Mouse (Mus musculus) midbrain, embryonic 16.5 days (tissue): ENCODE measurements around the gene Tdp1. TPM values are rescaled to one million over a fixed set of nuclear protein-coding genes. Genes with fewer than 3 reads are reported as not detected.

Source experiments
- ATAC-seq: fragments of 200-750 bp; cut with Nextera tagmentation; 2 replicates; pipeline ENCODE4 v1.8.0; 2017; ENCODE audit warnings: moderate TSS enrichment
- H3K27ac ChIP-seq: fragments of 300-500 bp; sonication (generic); 2 replicates; pipeline ENCODE4 v1.5.1; 2014; ENCODE audit warnings: mild to moderate bottlenecking, low read length, mixed read lengths
- H3K27me3 ChIP-seq: fragments of 300-500 bp; sonication (generic); 2 replicates; pipeline ENCODE4 v1.6.1; 2014; ENCODE audit warnings: low read depth, low read length, mixed read lengths; ENCODE audit not compliant: control insufficient read depth, insufficient read depth
- H3K36me3 ChIP-seq: fragments of 300-500 bp; sonication (generic); 2 replicates; pipeline ENCODE4 v1.6.1; 2014; ENCODE audit warnings: mild to moderate bottlenecking, low read length, moderate library complexity, mixed read lengths; ENCODE audit not compliant: control insufficient read depth, insufficient read depth
- H3K4me1 ChIP-seq: fragments of 300-500 bp; sonication (generic); 2 replicates; pipeline ENCODE4 v1.6.1; 2014; ENCODE audit warnings: mild to moderate bottlenecking, low read length, mixed read lengths; ENCODE audit not compliant: control insufficient read depth, insufficient read depth
- H3K4me2 ChIP-seq: fragments of 300-500 bp; sonication (generic); 2 replicates; pipeline ENCODE4 v1.6.1; 2014; ENCODE audit warnings: mild to moderate bottlenecking, low read length, mixed read lengths
- H3K4me3 ChIP-seq: fragments of 300-500 bp; sonication (generic); 2 replicates; pipeline ENCODE4 v1.5.1; 2014; ENCODE audit warnings: low read depth, mild to moderate bottlenecking, low read length, moderate library complexity, mixed read lengths
- H3K9ac ChIP-seq: fragments of 300-500 bp; sonication (generic); 2 replicates; pipeline ENCODE4 v1.6.1; 2014; ENCODE audit warnings: low read depth, low read length, mixed read lengths
- H3K9me3 ChIP-seq: fragments of 300-500 bp; sonication (generic); replicated peaks from 2 replicates; pipeline ENCODE4 v1.6.1; 2014; ENCODE audit warnings: mild to moderate bottlenecking, low read length, mixed read lengths; ENCODE audit not compliant: control insufficient read depth, poor library complexity, severe bottlenecking
- WGBS: fragments of 180-500 bp; shearing (Covaris S2); extraction: QIAGEN DNeasy Blood & Tissue Kit; methylation state at CpG from one replicate; pipeline ENCODE4 v1.1.7; 2014; 5-methylcytosine and 5-hydroxymethylcytosine counted together
- polyA plus RNA-seq: library from polyadenylated mRNA; unstranded; fragments of >200 nt; fragmentation: Nextera tagmentation; extraction: Ambion mirVana; gene quantifications from 2 replicates; pipeline ENCODE4 v1.2.1, GENCODE M21; 2015

Tdp1 gene
- polyA plus RNA-seq, 1 experiment from 2014 or later = 49.6 TPM

DNA sequence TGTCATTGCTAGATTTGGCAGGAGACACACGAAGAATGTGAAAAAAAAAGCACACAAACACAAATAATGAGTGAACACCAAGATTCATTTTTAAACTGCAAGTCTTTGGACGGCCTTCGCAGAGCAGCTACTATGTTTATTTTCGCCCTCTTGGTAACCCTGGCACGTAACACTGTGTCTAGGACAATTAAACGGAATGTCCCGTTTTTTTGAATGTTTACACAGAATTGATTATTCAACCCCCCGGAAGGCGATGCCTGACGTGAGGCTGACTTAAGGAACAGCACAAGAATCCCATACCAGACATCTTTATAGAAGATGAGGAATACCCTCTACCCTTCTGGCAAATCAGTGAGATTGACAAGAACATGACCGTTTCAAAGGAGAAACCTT is 608 bp upstream of the Tdp1 start:
- ATAC-seq = peak; percentile 40
- peak overlapping the region; percentile 18; the same call in 1 of the 2 replicates for H3K9ac ChIP-seq
- WGBS = 0% methylated on average over 11 of the region's 11 CpGs

GRCm38 (mm10) chr12:99885282-99885901 is 1.1 kb downstream of the Tdp1 start:
- Histone ChIP-seq H3K36me3 (no peaks in the 10 kb centered on the region), H3K27ac (peak overlapping the region; percentile 84; the same call in 1 of the 2 replicates)
- no peak for ATAC-seq

More for the DNA sequence above, 608 bp upstream of the Tdp1 start:
- peak overlapping the region; percentile 78 for H3K27ac ChIP-seq
- peak overlapping the region; percentile 84 for H3K4me2 ChIP-seq
- peaks cover 20% of the 10 kb centered on the region for H3K4me1 ChIP-seq
- peak overlapping the region; percentile 89 for H3K4me3 ChIP-seq
- no peaks in the 10 kb centered on the region for H3K36me3 ChIP-seq
- no peaks in the 10 kb centered on the region for H3K27me3 ChIP-seq
- H3K9me3 ChIP-seq = no peaks in the 10 kb centered on the region

DNA sequence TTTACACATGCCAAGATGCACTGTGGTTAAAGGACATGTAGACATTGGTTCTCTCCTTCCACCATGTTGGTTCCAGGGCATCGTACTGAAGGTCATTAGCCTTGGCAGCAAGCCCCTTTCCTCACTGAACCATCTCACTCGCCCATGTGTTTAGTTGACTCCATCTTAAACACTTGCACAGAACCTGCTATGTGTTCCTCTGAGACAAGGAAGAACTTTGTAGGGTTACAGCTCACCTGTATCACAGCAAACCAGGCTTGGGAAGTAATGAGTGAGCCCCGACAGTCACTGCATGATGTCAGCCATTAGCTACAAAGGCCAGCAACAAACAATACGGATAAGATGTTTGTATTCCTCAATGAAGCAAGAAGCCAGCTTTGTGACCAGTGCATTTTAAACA is 13.5 kb downstream of the Tdp1 start:
- ATAC-seq = no peak
- no peak overlapping the region for H3K4me2 ChIP-seq
- no peak overlapping the region for H3K9ac ChIP-seq
- H3K4me1 ChIP-seq = no peaks in the 10 kb centered on the region
- peaks cover 21% of the 10 kb centered on the region for H3K36me3 ChIP-seq
- H3K27me3 ChIP-seq = no peaks in the 10 kb centered on the region
- WGBS = 91% methylated on average over 4 of the region's 4 CpGs
- H3K4me3 ChIP-seq = no peak overlapping the region
- H3K9me3 ChIP-seq = no peaks in the 10 kb centered on the region
- H3K27ac ChIP-seq = no peak overlapping the region

More at GRCm38 (mm10) chr12:99885282-99885901, 1.1 kb downstream of the Tdp1 start:
- Histone ChIP-seq H3K9ac (peak overlapping the region; percentile 92), H3K9me3 (no peaks in the 10 kb centered on the region), H3K4me1 (peaks cover 20% of the 10 kb centered on the region), H3K4me2 (peak overlapping the region; percentile 84), H3K27me3 (no peaks in the 10 kb centered on the region), H3K4me3 (peak overlapping the region; percentile 89)
- WGBS = 26% methylated on average over 8 of the region's 8 CpGs

DNA sequence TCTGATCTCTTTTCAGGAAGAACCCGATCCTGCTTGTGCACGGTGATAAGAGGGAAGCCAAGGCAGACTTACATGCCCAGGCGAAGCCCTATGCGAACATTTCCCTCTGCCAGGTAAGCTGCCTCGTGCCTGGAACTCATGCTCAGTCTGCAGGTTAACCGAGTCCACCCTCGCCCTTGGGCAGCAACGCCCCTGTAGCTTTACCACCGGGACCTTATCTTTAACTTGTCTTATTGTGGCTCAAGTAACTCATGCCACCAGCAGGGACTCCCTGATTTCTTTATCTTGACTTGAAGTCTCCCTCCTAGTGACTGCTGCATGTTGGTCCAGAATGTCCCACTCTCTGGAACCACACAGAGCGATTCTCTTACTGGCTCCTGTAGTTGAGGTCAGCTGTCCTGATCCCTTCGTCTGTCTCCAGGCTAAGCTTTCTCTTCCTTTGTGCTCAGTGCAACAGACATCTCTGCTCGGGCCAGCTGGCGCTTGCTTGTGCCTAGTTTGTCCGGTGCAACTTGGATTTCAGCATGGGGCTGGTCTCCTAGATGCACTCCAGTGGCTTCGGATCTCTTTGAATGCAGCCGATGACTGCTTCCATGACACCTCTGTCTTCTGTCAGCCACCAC is 14.0 kb downstream of the Tdp1 start:
- 87% methylated on average over 16 of the region's 16 CpGs for WGBS

DNA sequence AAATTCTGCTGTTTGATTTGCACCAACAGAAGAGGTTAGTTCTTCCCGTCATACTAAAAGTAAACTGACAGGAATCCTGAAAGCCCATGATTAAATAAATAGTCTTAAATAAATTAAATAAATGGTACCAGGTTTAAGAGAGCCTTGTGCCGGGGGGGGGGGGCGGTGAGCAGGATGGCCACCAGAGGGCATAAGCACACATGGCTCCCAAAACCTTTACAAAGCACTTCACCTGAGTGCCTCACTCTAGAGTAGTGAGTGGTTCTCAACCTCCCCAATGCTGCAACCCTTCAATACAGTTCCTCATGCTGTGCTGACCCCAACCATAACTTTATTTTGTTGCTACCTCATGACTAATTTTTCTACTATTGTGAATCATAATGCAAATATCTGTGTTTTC is 15.7 kb downstream of the Tdp1 start:
- H3K4me3 ChIP-seq = no peak overlapping the region
- no peaks in the 10 kb centered on the region for H3K9me3 ChIP-seq
- H3K27me3 ChIP-seq = no peaks in the 10 kb centered on the region
- no peak overlapping the region for H3K27ac ChIP-seq
- ATAC-seq = no peak
- H3K36me3 ChIP-seq = peaks cover 19% of the 10 kb centered on the region
- H3K4me1 ChIP-seq = no peaks in the 10 kb centered on the region
- no peak overlapping the region for H3K9ac ChIP-seq
- 92% methylated on average over 1 of the region's 3 CpGs for WGBS
- no peak overlapping the region for H3K4me2 ChIP-seq

More for the DNA sequence above, 14.0 kb downstream of the Tdp1 start:
- Histone ChIP-seq H3K9ac (no peak overlapping the region), H3K27ac (no peak overlapping the region), H3K36me3 (peaks cover 21% of the 10 kb centered on the region), H3K27me3 (no peaks in the 10 kb centered on the region), H3K9me3 (no peaks in the 10 kb centered on the region), H3K4me3 (no peak overlapping the region), H3K4me2 (no peak overlapping the region), H3K4me1 (no peaks in the 10 kb centered on the region)
- no peak for ATAC-seq

- ATAC-seq = no peak
- no peak overlapping the region for H3K4me2 ChIP-seq
- no peaks in the 10 kb centered on the region for H3K4me1 ChIP-seq
- H3K9me3 ChIP-seq = no peaks in the 10 kb centered on the region
- H3K4me3 ChIP-seq = no peak overlapping the region
- H3K27me3 ChIP-seq = no peaks in the 10 kb centered on the region
- 87% methylated on average over 8 of the region's 8 CpGs for WGBS
- H3K9ac ChIP-seq = no peak overlapping the region
- peaks cover 14% of the 10 kb centered on the region for H3K36me3 ChIP-seq
- no peak overlapping the region for H3K27ac ChIP-seq
These were observed 17.9 kb downstream of the Tdp1 start for GRCm38 (mm10) chr12:99901973-99902866.

GRCm38 (mm10) chr12:99902867-99903370 is 18.6 kb downstream of the Tdp1 start:
- H3K4me1 ChIP-seq = no peaks in the 10 kb centered on the region
- 69% methylated on average over 4 of the region's 4 CpGs for WGBS
- no peak overlapping the region for H3K27ac ChIP-seq
- H3K36me3 ChIP-seq = peaks cover 19% of the 10 kb centered on the region
- H3K27me3 ChIP-seq = no peaks in the 10 kb centered on the region
- H3K4me2 ChIP-seq = no peak overlapping the region
- no peaks in the 10 kb centered on the region for H3K9me3 ChIP-seq
- no peak overlapping the region for H3K9ac ChIP-seq
- no peak for ATAC-seq
- no peak overlapping the region for H3K4me3 ChIP-seq

- ATAC-seq = no peak
- H3K27me3 ChIP-seq = no peaks in the 10 kb centered on the region
- H3K4me2 ChIP-seq = no peak overlapping the region
- H3K36me3 ChIP-seq = peaks cover 25% of the 10 kb centered on the region
- H3K9me3 ChIP-seq = no peaks in the 10 kb centered on the region
- H3K4me1 ChIP-seq = no peaks in the 10 kb centered on the region
- no peak overlapping the region for H3K27ac ChIP-seq
- no peak overlapping the region for H3K9ac ChIP-seq
- H3K4me3 ChIP-seq = no peak overlapping the region
- 86% methylated on average over 5 of the region's 5 CpGs for WGBS
These were observed 20.2 kb downstream of the Tdp1 start for GRCm38 (mm10) chr12:99904537-99904936.
